Mouse (Mus musculus) thymus, postnatal 36 days (tissue): ENCODE data around the gene Kat6b.
"Not testable (repeated sequence)": the region's sequence is repeated elsewhere in the genome, so short reads cannot be mapped to it uniquely, and the experiment has no call there.

Experiments used
- DNase-seq, 2 experiments: peaks; one replicate each; pipeline ENCODE4 v3.0.0; 2022; ENCODE audit warnings: mixed read lengths in 2 of 2

The Kat6b gene

DNA sequence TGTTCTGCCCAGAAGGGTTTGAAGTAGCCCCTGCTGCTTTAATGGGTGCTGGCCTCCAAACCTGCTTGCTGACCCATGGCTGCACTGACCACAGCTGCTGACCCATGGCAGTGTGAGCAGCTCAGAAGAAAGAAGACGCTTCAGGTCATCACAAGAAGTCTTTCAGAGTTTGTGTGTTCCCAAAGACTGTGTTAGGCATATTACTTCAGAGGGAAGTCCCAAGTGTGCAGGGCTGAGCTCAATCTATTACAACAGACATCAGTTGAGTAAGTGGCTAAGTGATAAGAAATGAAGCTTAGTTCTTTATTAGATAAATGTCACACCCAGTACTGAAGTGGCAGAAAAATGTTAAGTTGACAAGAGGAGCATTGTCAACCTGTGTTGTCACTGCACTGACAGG lies 119.4 kb downstream of the Kat6b start:
- no peak for DNase-seq

DNA sequence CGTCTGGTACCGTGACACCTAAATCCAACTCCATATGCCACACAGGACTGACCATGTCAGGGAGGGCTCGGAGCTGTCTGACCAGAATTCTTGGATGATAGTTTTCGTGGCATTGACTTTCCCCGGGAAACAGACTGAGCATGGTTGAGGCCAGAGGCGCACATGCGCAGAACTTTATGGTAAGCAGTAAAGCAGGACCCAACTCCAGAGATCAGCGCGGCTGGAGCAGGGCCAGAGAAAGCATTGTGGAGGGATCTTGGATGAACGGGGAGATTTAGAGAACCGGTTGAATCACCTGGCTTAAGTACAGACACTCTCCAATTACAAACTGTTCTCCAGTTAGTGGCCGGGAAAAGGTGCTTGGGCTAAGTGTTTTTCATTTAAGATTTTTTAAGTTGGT lies 120.9 kb downstream of the Kat6b start:
- DNase-seq = no peak

DNA sequence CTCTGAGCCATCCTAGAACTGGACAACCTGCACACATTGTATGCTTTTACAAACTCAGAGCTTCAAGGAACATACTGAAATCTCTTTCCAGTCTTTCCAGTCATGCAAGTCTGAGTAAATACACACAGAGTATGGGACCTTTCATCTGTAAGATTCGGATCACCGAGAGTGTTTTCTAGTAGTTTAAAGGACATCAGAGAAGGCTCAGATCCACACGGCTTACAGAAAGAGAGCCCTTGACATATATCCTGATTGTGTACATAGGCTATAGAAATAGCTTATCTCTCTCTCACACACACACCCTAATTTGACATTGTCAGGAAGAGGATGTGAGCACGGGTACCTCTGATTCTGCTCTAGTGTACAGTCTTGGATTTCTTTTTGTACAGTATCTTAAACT lies 121.7 kb downstream of the Kat6b start:
- DNase-seq = no peak

DNA sequence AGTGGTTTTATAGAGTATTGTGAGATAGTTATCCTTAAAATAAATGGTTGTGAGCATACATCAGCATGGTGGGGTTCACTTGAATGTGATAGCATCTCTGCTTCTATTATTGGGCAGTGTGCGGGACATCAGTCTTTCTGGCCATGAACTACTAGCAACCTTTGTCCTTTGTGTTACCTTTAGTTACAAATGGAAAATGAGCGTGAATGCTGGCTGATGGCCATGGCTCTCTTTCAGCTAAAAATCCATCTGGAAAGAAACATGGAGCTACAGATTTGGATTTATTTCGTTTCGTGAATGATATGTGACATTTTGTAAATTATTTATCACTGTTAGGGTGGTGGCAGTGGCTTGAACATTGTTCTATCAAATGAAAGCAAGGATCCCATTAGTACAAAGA lies 126.5 kb downstream of the Kat6b start:
- no peak for DNase-seq

DNA sequence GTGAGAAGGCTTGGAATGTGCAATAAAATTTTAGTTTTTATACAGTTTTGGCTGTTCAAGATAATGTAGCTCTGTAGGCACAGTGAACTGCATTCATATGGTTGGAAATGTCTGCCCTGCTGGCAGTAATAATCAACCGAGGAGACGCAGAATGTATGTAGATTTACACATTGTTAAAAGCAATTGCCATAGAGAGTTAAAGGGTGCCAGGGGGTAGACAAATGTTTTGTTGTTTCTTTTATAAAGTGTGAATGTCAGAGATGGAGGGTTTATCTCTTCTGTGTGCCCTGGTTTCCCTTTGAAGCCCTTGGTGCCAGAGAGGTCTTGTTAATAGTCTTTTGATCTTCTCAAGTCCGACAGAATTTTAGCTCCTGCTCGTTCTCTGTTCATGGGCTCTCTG lies 127.7 kb downstream of the Kat6b start:
- no peak for DNase-seq

DNA sequence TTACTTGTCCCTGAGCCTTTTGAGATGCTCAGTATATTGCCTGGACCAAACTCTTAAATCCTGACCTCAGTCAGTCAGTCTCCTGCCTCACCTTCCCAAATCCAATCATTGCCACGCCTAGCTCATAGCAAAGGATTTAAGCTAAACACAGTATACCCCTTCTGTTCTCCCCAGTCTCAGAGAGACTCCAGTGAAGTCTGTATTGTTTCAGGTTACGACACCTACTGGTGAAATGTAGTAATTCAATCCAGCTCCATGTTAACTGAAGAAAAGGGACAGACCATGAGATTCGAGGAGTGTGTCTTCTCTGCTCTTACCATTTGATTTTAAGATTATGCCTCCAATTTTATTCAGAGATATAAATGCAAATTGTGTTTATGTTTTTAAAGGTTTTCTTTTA lies 129.0 kb downstream of the Kat6b start:
- no peak for DNase-seq

DNA sequence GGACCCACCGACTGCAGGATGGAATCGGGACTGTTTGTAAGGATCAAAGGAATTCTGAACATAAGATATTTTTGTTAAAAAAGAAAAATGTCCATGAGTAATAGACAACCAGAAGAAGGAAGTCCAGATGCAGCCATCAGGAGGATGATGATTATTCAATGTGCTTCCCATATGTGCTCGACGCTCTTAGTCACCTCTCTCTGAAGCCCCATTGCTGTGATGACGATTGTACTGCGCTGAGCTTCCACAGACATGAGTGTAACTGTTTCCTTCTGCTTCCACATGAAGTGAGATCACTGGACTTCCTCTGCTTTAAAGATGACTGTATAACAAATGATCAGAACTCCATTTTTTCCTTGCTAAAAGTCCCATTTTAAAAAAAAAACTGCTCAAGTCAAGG lies 131.8 kb downstream of the Kat6b start:
- DNase-seq = no peak

DNA sequence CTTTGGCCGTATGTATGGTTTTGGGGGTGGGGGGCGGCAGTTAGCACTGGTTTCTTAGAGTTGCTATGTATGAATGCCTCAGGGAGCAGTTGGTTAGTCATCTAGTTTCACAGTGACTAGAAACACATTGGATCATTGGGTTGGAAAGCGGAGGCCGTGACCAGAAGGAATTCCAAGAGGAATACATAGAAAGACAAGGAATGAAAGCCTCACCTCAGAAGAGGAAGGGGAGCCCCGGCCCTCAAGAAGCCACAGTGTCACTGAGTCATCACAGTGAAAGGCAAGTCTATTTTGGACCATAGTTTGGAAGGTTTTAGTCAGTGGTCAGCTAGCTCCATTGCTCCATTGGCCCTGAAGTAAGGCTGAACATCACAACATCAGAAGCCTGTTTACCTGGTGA lies 132.9 kb downstream of the Kat6b start:
- no peak for DNase-seq

DNA sequence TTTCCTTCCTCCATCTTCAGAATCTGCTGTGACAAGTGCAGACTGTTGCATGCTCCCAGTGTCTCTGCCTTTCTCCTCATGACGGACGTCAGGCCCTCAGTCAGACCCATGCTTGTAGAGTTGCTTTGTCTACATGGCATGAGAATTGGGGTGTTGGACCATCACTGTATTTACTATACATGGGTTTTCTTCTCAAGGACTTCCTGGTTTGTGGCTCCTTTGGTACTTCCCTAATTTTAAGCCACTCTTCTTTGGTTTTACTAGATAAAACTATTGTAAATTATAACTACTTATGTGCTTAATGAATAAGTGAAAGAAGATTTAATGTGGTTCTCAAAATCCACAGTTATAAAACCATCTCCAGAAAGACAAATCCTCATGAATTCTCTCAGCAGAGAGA lies 134.6 kb downstream of the Kat6b start:
- DNase-seq = no peak

DNA sequence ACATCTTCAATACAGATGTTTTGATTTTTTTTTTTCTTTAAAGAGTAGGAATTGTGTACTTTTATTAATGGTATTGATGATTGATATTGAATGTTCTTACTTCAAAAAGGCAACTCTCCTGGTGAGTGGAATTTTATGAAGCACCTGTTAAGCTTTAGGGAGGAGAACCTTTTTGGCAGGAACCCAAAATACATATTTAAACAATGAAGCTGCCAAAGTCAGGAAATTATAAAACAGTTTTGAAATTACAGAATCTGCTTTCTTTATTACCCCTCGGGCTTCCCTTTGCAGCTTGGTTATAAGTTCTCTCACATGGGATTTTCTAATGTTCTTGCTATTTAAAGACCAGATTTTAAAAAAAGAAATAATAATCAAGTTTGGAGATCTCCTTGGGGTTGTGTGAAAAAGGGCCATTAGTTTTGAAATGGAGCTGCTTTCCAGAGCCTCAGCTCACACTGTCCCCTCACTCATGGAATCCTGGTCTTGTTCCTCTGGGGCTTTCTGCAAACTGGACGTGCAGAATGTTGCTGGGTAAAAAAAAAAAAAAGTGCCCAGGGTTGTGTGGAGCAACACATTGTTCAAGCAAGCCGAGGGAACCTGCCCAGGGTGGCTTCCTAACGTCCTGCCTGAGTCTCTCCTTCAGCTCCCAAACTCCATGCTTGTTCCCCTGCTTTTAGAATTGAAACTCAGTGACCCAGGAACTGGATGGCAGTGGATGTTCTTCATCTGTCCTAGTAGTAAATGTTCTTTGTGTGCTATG lies 136.2 kb downstream of the Kat6b start:
- no peak for DNase-seq

DNA sequence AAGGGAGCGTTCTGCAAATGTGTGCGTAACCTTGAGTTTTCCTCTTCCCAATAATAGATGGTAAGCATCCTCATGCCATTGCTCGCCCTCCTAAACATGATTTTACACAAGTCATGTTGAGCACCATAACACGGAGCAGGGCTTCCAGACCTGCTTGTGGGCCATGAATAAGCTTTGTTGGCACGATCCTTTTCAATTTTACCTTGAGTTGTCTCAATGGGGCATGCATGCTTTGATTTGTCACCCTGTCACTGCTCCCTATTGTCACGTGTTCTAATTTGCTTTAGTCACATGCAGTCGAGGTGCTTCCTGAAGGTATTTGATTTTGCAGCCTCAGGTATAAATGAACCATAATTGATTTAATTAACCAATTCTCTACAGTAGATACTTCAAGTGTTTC lies 138.7 kb downstream of the Kat6b start:
- DNase-seq = no peak

DNA sequence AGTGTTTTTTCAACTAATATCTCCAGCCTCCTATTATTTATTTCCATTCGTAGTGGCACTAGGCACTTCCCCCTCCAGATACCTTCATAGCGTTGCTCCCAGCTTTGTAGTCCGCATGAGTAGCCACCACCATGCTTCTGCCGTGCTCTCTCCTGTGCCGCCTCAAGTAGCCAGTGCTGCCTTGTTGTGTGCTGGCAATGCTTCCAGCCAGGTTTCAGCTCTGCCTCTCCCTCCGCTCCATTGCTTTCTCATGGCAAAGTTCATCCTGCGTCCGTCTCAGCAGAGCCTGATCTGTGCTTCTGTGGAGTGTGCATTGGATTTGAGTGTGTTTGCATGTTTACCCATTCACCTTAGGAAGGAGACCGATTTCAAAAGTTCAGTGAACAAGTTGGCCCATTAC lies 144.7 kb downstream of the Kat6b start:
- DNase-seq = no peak

DNA sequence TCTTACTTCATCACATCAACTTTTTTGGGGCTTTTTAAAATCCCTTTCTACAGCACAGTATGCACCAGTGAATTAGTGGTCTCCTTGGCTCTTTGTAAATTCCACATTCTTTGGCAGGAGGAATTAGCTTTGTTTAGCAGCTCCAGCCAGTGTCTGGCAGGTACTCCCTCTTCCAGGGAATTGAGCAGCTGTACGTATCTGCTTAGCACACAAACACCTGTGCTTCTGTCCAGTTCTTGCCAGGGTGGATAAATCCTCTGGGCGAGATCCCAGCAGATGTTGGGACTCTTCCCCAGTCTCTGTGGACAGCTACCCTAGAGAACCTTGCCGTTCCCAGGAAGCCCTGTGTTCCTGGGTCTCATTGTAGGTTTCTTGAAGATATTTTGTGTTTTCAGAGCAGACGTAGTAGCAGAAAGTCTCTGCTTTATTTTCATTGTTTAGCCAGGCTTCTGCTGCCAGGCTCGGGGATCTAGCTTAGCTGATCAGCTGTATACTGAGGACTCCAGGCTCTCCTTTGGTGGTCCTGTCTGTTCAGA lies 150.5 kb downstream of the Kat6b start:
- no peak for DNase-seq

DNA sequence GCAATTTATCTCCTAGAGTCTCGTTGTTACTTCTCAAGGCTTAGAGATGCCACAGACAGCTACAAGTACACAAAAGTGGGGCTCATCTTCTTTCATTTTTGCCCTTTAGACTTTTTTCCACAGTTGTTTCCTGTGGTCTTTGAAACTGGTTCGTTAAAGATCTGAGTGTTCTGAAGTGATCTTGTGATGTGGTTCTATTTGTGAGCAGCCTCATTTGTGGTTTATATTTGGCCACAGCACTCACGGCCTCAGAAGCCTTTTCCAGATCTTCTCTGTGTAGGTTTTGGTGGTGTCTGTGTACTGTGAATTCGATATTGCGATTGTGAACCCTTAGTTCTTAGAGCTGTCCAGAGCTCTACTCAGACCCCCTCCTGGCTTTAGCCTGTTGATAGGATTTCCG lies 155.3 kb downstream of the Kat6b start:
- no peak for DNase-seq

DNA sequence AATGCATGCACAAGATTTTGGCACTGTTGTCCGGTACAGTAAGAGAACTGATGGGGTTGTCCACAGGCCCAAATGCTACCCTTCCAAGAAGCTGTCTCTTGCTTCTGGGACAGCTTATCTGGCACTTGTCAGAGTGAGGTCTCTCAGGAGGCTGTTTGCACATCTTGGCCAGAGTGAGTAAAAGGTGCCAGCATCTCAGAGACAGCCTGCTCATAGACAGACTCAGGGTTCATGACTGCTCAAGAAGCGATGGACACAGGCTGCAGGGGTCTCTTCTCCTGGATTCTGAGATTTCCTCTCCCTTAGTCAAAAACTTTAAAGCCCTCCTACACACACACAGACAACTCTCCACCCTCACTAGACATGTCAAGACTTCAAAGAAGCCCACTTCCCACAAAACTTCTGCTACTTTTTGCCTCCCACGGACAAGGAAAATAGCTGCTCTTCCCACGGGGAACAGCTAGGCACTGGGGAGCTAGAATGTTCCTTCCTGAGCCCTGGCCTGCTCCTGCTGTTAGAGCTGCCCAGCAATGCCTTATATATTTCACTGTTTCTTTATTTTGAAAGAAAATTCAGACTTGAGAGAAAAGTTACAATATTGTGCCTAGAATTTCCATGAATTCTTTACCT lies 159.7 kb downstream of the Kat6b start:
- DNase-seq = no peak

DNA sequence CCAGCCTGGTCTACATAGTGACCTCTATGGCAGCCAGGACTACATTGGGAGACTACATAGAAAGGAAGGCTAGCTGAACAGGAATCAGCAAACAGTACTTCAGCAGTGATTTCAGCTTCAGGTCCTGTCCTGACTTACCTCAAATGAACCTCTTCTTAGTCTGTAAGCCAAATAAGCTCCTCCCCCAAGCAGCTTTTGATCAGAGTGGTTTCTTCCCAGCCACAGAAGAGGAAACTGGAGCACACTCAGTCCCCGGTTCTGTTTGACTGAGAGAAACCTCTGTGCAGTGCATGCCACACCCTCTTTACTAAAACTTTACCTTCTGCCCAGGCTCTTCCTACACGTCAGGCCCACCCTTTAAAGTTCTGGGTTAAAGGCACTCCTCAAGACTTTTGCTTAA lies 172.6 kb downstream of the Kat6b start:
- peak; percentile 14 to 27 for DNase-seq

DNA sequence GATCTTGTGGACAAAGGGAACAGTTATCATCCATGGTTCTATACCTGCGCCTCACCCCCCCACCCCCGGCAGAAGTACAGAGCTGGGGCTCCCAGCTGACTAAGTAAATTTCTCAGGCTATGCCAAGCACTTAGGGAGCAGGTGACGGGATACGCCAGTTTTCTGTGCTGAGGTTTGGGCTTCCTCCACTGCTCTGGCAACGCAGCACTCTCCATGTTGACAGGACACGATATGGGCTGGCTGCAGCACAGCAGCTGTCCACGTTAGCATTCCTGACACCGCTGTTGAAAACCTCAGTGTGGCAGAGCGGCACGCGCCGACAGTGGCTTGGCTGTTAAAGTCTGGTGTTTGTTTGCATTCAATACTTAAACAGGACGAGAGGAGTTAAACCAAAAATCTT lies 177.9 kb downstream of the Kat6b start:
- no peak for DNase-seq

DNA sequence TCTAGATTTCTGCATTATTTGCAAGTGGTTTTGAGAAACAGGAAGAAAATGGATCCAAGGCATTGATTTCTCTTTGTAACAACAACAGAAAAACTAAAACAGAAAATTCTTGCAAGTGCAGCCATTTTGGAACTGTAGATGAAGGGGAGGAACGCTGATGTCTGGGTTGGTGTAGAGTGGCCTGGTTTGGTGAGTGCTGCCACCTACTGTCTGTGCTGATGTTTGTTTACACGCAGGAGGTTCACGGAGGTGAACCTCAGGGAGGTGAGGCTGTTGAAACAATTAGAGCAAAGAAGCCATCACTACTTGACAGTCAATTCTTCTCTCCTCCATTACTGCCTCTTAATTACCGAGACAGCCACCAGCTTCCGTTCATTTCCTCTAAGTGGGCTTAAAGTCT lies 178.4 kb downstream of the Kat6b start:
- peak; percentile 57 to 61 for DNase-seq

DNA sequence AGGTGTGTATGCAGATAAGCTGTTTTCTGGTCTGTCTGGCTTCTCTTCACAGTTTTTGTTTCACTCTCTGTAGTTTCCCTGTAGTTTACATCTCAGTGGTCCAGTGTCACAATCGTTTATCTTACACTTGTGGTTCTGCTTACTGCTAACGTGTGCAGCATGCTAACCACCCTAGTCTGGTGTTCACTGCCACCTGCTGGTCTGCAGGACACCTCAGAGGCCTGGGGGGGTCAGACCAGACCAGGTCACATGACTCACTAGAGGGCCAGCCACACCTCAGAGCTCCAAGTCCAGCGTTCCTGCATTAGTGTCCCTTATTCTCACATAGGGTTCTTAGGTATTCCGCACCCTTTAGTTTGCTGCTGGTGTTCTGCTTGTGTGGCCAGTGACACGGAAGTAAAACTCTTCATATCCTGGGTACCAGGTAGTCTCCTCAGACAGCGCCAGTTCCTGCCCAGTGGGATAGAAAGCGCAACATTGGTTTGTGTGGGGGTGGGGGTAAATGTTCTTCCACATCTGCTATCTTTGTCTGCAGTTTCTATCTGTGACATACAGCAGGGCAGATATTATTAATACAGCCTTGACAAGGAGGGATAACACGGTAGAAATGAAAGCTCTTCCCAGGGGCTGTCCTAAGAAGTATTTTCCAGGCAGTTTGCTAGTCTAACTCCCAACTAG lies 181.4 kb downstream of the Kat6b start:
- DNase-seq = no peak

DNA sequence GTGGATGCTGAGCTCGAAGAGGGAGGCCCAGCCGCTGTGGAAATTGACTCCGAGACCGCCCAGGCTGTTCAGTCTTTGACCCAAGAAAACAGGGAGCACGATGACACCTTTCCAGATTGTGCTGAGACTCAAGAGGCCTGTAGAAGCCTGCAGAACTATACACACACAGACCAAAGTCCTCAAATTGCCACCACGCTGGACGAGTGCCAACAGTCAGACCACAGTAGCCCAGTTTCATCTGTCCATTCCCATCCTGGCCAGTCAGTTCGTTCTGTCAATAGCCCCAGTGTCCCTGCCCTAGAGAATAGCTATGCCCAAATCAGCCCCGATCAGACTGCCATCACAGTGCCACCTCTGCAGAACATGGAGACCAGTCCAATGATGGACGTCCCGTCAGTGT lies 188.0 kb downstream of the Kat6b start:
- DNase-seq = no peak

DNA sequence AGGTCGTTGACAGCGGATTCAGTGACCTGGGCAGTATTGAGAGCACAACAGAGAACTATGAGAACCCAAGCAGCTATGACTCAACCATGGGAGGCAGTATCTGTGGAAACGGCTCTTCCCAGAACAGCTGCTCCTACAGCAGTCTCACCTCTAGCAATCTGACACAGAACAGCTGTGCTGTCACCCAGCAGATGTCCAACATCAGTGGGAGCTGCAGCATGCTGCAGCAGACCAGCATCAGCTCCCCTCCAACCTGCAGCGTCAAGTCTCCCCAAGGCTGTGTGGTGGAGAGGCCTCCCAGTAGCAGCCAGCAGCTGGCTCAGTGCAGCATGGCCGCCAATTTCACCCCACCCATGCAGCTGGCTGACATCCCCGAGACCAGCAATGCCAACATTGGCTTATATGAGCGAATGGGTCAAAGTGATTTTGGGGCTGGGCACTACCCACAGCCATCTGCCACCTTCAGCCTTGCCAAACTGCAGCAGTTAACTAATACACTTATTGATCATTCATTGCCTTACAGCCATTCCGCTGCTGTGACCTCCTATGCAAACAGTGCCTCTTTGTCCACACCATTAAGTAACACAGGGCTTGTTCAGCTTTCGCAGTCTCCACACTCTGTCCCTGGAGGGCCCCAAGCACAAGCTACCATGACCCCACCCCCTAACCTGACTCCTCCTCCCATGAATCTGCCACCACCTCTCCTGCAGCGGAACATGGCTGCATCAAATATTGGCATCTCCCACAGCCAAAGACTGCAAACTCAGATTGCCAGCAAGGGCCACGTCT lies 188.6 kb downstream of the Kat6b start:
- DNase-seq = no peak

DNA sequence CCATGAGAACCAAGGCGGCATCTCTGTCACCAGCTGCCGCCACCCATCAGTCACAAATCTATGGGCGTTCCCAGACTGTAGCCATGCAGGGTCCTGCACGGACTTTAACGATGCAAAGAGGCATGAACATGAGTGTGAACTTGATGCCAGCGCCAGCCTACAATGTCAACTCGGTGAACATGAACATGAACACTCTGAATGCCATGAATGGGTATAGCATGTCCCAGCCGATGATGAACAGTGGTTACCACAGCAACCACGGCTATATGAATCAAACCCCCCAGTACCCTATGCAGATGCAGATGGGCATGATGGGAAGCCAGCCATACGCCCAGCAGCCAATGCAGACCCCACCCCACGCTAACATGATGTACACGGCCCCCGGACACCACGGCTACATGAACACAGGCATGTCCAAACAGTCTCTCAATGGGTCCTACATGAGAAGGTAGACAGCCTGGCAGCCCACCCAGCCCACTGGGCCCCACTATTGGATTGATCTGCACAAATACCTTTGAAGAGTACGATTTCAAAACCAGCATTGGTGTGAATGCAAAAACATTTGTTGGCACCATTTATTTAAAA lies 189.3 kb downstream of the Kat6b start:
- DNase-seq = not testable (repeated sequence)

DNA sequence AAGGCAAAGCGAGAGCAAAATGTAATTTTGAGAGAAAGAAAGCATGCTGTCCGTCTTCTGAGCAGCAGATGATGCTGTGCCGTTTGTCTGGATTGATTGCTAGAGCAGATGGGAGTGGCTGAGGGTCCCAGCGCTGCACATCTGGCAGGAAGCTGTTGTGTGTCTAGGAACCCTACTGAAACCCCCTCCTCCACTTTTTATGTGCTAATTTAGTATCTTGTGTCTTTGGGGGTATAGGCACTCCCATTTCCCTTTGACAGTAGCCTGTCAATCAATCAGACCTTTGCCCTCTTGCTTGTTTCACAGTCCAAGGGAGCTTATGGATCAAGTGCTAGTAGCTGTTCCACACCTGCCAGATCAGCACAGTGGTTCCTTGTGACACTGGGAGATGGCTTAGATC lies 191.9 kb downstream of the Kat6b start:
- DNase-seq = no peak
